Mouse (Mus musculus) MEL (cell line): ENCODE measurements around the gene Ccdc3.

Experiments
- CHD2 ChIP-seq: IDR thresholded peaks from 2 replicates; pipeline ENCODE4 v1.6.1; 2011; ENCODE audit warnings: low read length, improper control_type of control experiment
- CTCF ChIP-seq, 3 experiments: IDR thresholded peaks in 2 of 3; conservative IDR thresholded peaks in 1 of 3; 2 replicates each; pipeline ENCODE4 v1.5.1; 2011 to 2012; ENCODE audit warnings: low read length in 3 of 3, low read depth in 2 of 3, mild to moderate bottlenecking in 2 of 3, improper control_type of control experiment in 1 of 3, inconsistent platforms in 1 of 3, mixed read lengths in 1 of 3, moderate library complexity in 1 of 3; ENCODE audit not compliant: control insufficient read depth in 1 of 3, insufficient read depth in 1 of 3, poor library complexity in 1 of 3, severe bottlenecking in 1 of 3
- GATA1 ChIP-seq: IDR thresholded peaks from 2 replicates; pipeline ENCODE4 v1.6.1; 2011; ENCODE audit warnings: low read depth, low read length, improper control_type of control experiment
- JUND ChIP-seq: IDR thresholded peaks from 2 replicates; pipeline ENCODE4 v1.6.1; 2011; ENCODE audit warnings: low read depth, mild to moderate bottlenecking, improper control_type of control experiment, low read length
- KAT2A ChIP-seq: conservative IDR thresholded peaks from 2 replicates; pipeline ENCODE4 v1.6.1; 2012; ENCODE audit warnings: low read depth, low read length, improper control_type of control experiment, inconsistent platforms
- MAFK ChIP-seq: IDR thresholded peaks from 2 replicates; pipeline ENCODE4 v1.6.1; 2011; ENCODE audit warnings: low read depth, mild to moderate bottlenecking, low read length, improper control_type of control experiment, borderline replicate concordance
- MAZ ChIP-seq: IDR thresholded peaks from 2 replicates; pipeline ENCODE4 v1.6.1; 2012; ENCODE audit warnings: low read depth, mild to moderate bottlenecking, inconsistent platforms, low read length, improper control_type of control experiment
- MYB ChIP-seq: IDR thresholded peaks from 2 replicates; pipeline ENCODE4 v1.6.1; 2011; ENCODE audit warnings: mild to moderate bottlenecking, low read depth, low read length, improper control_type of control experiment
- POLR2A ChIP-seq, 2 experiments: IDR thresholded peaks; 2 replicates each; pipeline ENCODE4 v1.6.1; 2011 to 2012; ENCODE audit warnings: low read length in 2 of 2, mild to moderate bottlenecking in 2 of 2, control low read depth in 1 of 2, improper control_type of control experiment in 1 of 2, low read depth in 1 of 2, moderate library complexity in 1 of 2; ENCODE audit not compliant: control insufficient read depth in 1 of 2, insufficient read depth in 1 of 2, poor library complexity in 1 of 2
- ZC3H11A ChIP-seq: IDR thresholded peaks from 2 replicates; pipeline ENCODE4 v1.6.1; 2012; ENCODE audit warnings: low read depth, mild to moderate bottlenecking, inconsistent platforms, low read length, improper control_type of control experiment

DNA sequence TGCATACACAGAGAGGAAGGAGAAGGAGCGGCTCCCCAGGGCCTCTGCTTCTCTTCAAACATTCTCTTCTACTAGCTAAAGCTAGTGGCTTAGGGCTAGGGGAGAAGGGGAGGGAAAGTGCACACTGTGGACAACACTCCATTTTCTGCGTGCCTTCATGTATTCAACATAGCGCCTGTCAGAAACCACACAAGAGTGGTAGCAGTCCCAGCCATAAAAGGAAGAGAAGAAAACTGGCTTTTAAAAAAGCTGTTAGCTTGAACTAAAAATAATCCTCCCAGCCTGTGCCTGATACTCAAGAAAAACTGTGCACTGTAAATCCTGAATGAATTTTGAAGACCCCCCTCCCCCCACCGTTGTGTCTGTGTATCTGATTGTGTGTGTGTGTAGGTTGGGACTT, 33.2 kb downstream of the Ccdc3 start:
- no peak for TF ChIP-seq JUND
- TF ChIP-seq MYB, result no peak
- no peak for TF ChIP-seq KAT2A
- no peak for TF ChIP-seq MAFK
- no peak for TF ChIP-seq CTCF (IDR thresholded peaks at IDR 0.05 in 2 of 3, conservative IDR thresholded peaks at IDR 0.05 in 1 of 3; ENCODE audit: control insufficient read depth in 1 of 3, insufficient read depth in 1 of 3, low read depth in 2 of 3, low read length in 3 of 3, poor library complexity in 1 of 3, severe bottlenecking in 1 of 3)
- TF ChIP-seq POLR2A (IDR thresholded peaks at IDR 0.05; ENCODE audit: control insufficient read depth in 1 of 2, insufficient read depth in 1 of 2, low read depth in 1 of 2, low read length in 2 of 2, poor library complexity in 1 of 2), result no peak
- no peak for TF ChIP-seq MAZ
- TF ChIP-seq CHD2, result no peak
- no peak for TF ChIP-seq GATA1
- no peak for TF ChIP-seq ZC3H11A
